Mouse (Mus musculus) liver, embryonic 14.5 days (tissue): ENCODE results near the gene Snai3. TPM values are rescaled to one million over a fixed set of nuclear protein-coding genes. Genes with fewer than 3 reads are reported as not detected.

Experiments
- ATAC-seq: fragments of 200-750 bp; cut with Nextera tagmentation; 2 replicates; pipeline ENCODE4 v1.8.0; 2017; ENCODE audit warnings: moderate number of reproducible peaks, mild to moderate bottlenecking, moderate library complexity; ENCODE audit not compliant: insufficient read depth
- DNase-seq, 3 experiments: peaks; one replicate each; pipeline ENCODE4 v3.0.0-alpha.2; 2012 to 2013; ENCODE audit warnings: low read depth in 3 of 3, low spot score in 3 of 3
- H3K27ac ChIP-seq: fragments of 300-500 bp; sonication (generic); 2 replicates; pipeline ENCODE4 v1.5.1; 2014; ENCODE audit warnings: moderate library complexity, mild to moderate bottlenecking, control low read depth, inconsistent platforms
- H3K27me3 ChIP-seq: fragments of 300-500 bp; sonication (generic); 2 replicates; pipeline ENCODE4 v1.6.1; 2014; ENCODE audit warnings: mild to moderate bottlenecking, low read length, moderate library complexity; ENCODE audit not compliant: control insufficient read depth, insufficient read depth
- H3K36me3 ChIP-seq: fragments of 300-500 bp; sonication (generic); replicated peaks from 2 replicates; pipeline ENCODE4 v1.6.1; 2014; ENCODE audit warnings: low read depth; ENCODE audit not compliant: control insufficient read depth, insufficient read depth
- H3K4me1 ChIP-seq, 2 experiments: fragments of 200-500 bp in 1 of 2; fragments of 300-500 bp in 1 of 2; sonication (generic) in 1 of 2; replicated peaks; 2 replicates each; pipeline ENCODE4 v1.6.1; 2012 to 2014; ENCODE audit warnings: antibody characterized with exemption in 1 of 2, inconsistent platforms in 1 of 2, low read length in 1 of 2; ENCODE audit not compliant: control insufficient read depth in 2 of 2, insufficient read depth in 2 of 2
- H3K4me2 ChIP-seq: fragments of 300-500 bp; sonication (generic); 2 replicates; pipeline ENCODE4 v1.6.1; 2014; ENCODE audit warnings: low read depth, mild to moderate bottlenecking, control low read depth, moderate library complexity
- H3K4me3 ChIP-seq, 2 experiments: fragments of 200-500 bp in 1 of 2; fragments of 300-500 bp in 1 of 2; sonication (generic) in 1 of 2; 2 replicates each; pipeline ENCODE4 v1.5.1; 2012 to 2014; ENCODE audit warnings: low read depth in 2 of 2, low read length in 2 of 2, mild to moderate bottlenecking in 2 of 2, control low read depth in 1 of 2, inconsistent platforms in 1 of 2, moderate library complexity in 1 of 2; ENCODE audit not compliant: insufficient read depth in 1 of 2
- H3K9ac ChIP-seq: fragments of 300-500 bp; sonication (generic); replicated peaks from 2 replicates; pipeline ENCODE4 v1.6.1; 2014; ENCODE audit warnings: mild to moderate bottlenecking, control low read depth, moderate library complexity
- H3K9me3 ChIP-seq: fragments of 300-500 bp; sonication (generic); 2 replicates; pipeline ENCODE4 v1.6.1; 2016; ENCODE audit warnings: low read length, mixed read lengths; ENCODE audit not compliant: control insufficient read depth
- CTCF ChIP-seq: IDR thresholded peaks from 2 replicates; pipeline ENCODE4 v1.5.1; 2016; ENCODE audit warnings: antibody characterized with exemption, low read depth, control low read depth
- EP300 ChIP-seq: IDR thresholded peaks from 2 replicates; pipeline ENCODE4 v1.6.1; 2016; ENCODE audit warnings: antibody characterized with exemption, low read depth
- WGBS: fragments of 180-500 bp; shearing (Covaris S2); extraction: QIAGEN DNeasy Blood & Tissue Kit; methylation state at CpG from one replicate; pipeline ENCODE4 v1.1.7; 2014; ENCODE audit not compliant: insufficient replicate concordance; 5-methylcytosine and 5-hydroxymethylcytosine counted together
- microRNA-seq: library from miRNA; unstranded; fragments of <30 nt; microRNA quantifications from one replicate; pipeline ENCODE4, GENCODE M21; 2016
- polyA plus RNA-seq, 2 experiments: library from polyadenylated mRNA; depleted of rRNA in 1 of 2; stranded (reverse) in 1 of 2; unstranded in 1 of 2; fragments of >200 nt; fragmentation: Nextera tagmentation in 1 of 2; extraction: Ambion mirVana in 1 of 2; gene quantifications; 2 replicates each; pipeline versions ENCODE4 v1.2.1 to v1.2.3; 2012 to 2014

The Snai3 gene
- polyA plus RNA-seq, 2 experiments: 0.16 to 0.41 TPM

DNA sequence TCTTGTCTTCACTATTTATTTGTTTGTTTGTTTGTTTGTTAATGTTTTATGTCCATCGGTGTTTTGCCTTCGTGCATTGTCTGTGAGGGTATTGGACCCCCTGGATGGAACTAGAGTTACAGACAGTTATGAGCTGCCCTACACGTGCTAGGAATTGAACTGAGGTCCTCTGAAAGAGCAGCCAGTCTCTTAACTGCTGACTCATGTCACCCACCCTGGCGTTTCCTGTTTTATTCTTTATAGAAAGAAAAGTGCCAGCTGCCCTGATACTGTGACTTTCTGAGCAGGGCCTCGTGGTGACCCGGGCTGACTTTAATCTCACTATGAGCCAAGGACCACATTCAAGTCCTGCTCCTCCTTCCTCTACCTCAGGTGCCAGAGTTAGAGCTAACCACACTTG is 45.0 kb downstream of the Snai3 start:
- DNase-seq (no peak), ATAC-seq (no peak)
- H3K27ac ChIP-seq: no peak overlapping the region
- WGBS: 46% methylated on average over 6 of the region's 6 CpGs
- no peaks in the 10 kb centered on the region for H3K4me1 ChIP-seq
- H3K4me3 ChIP-seq: no peak overlapping the region
- H3K4me2 ChIP-seq: no peak overlapping the region
- no peak overlapping the region for H3K9ac ChIP-seq
- no peaks in the 10 kb centered on the region for H3K9me3 ChIP-seq
- peaks cover 63% of the 10 kb centered on the region for H3K36me3 ChIP-seq
- no peaks in the 10 kb centered on the region for H3K27me3 ChIP-seq
- TF ChIP-seq CTCF (no peak), EP300 (no peak)

DNA sequence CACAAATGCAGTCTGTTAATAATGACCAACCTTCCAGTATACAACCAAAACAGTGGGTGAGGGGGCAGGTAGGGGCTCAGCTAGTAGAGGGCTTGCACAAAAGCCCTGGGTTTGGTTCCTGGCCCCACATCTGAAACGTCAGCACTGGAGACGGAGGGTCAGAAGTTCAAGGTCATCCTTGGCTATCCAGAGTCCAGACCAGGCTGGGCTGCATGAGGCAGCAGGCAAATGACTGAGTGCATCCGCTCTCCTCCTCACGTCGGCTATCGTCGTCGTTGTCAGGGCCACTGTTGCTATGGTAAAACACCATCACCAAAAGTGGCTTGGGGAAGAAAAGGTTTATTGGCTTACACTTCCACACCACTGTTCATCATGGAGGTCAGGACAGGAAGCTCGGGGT is 46.2 kb downstream of the Snai3 start:
- Histone ChIP-seq H3K27ac (no peak overlapping the region), H3K9ac (no peak overlapping the region), H3K4me3 (no peak overlapping the region), H3K36me3 (peaks cover 74% of the 10 kb centered on the region), H3K4me2 (no peak overlapping the region), H3K27me3 (no peaks in the 10 kb centered on the region), H3K4me1 (no peaks in the 10 kb centered on the region), H3K9me3 (no peaks in the 10 kb centered on the region)
- TF ChIP-seq CTCF: no peak
- TF ChIP-seq EP300: no peak
- WGBS: 79% methylated on average over 9 of the region's 9 CpGs
- ATAC-seq (no peak), DNase-seq (no peak)

DNA sequence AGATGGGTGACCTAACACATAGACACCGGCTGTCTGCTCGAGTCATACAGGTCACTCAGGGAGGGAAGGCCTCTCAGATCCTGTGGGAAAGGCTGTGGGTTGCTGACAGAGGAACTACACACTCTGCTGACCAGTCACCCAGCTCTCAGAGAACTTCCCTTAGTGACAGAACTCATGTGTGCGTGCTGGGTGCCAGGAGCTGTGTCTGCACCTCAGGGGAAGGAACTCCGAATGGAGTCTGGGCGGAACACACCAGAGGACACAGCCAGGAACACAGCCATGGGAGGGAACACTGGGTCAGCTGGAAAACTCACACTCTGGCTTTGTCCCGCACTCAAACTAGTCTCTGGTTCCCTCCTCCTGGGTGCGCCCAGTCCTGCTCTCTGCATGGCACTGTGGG is 52.9 kb downstream of the Snai3 start:
- ATAC-seq: no peak
- Histone ChIP-seq H3K4me2 (no peak overlapping the region), H3K27ac (no peak overlapping the region), H3K4me3 (no peak overlapping the region), H3K36me3 (peaks cover 89% of the 10 kb centered on the region), H3K4me1 (peaks cover 0 to 7% of the 10 kb centered on the region in 2 experiments; a peak in 3 of 4 replicates), H3K9me3 (no peaks in the 10 kb centered on the region), H3K9ac (no peak overlapping the region), H3K27me3 (no peaks in the 10 kb centered on the region)
- WGBS: 81% methylated on average over 7 of the region's 7 CpGs
- no peak for DNase-seq
- TF ChIP-seq CTCF (no peak), EP300 (no peak)

GRCm38 (mm10) chr8:122405146-122405805 is 55.3 kb downstream of the Snai3 start:
- WGBS: 29% methylated on average over 9 of the region's 9 CpGs
- TF ChIP-seq EP300: no peak
- DNase-seq: no peak
- Histone ChIP-seq H3K9ac (no peak overlapping the region), H3K36me3 (peaks cover 89% of the 10 kb centered on the region), H3K27ac (no peak overlapping the region), H3K27me3 (no peaks in the 10 kb centered on the region), H3K4me2 (no peak overlapping the region), H3K9me3 (no peaks in the 10 kb centered on the region), H3K4me3 (no peak overlapping the region), H3K4me1 (peaks cover 0 to 7% of the 10 kb centered on the region in 2 experiments; a peak in 3 of 4 replicates)
- peak; percentile 55; the same call in 1 of the 2 replicates for ATAC-seq

Small RNA genes within 50 kb of the gene (microRNA-seq; reads per million reads assigned to microRNA genes)
- not detected for gene Gm24366

Other genes starting within 250 kb of the Snai3 start
- 69.6 and 80.3 TPM in 2 replicates for gene Zfpm1, start 178.6 kb downstream of the Snai3 start, polyA plus RNA-seq (2012; rRNA removed)
- gene Zfpm1, start 178.6 kb downstream of the Snai3 start, polyA plus RNA-seq (2014; fragmentation: Nextera tagmentation; extraction: Ambion mirVana): 13.3 and 16.2 TPM in 2 replicates
- not detected in 2 replicates for gene Trhr2, start 100.0 kb downstream of the Snai3 start, polyA plus RNA-seq (2012; rRNA removed)
- gene Trhr2, start 100.0 kb downstream of the Snai3 start, polyA plus RNA-seq (2014; fragmentation: Nextera tagmentation; extraction: Ambion mirVana): not detected in 2 replicates
- 15.2 and 20.4 TPM in 2 replicates for gene Zc3h18, start 84.1 kb downstream of the Snai3 start, polyA plus RNA-seq (2012; rRNA removed)
- gene Zc3h18, start 84.1 kb downstream of the Snai3 start, polyA plus RNA-seq (2014; fragmentation: Nextera tagmentation; extraction: Ambion mirVana): 12.8 and 16.7 TPM in 2 replicates
- not detected in 2 replicates for gene Il17c, start 38.7 kb downstream of the Snai3 start, polyA plus RNA-seq (2012; rRNA removed)
- gene Il17c, start 38.7 kb downstream of the Snai3 start, polyA plus RNA-seq (2014; fragmentation: Nextera tagmentation; extraction: Ambion mirVana): not detected in 2 replicates
- 71.3 and 74.6 TPM in 2 replicates for gene Cyba, start 27.8 kb downstream of the Snai3 start, polyA plus RNA-seq (2012; rRNA removed)
- gene Cyba, start 27.8 kb downstream of the Snai3 start, polyA plus RNA-seq (2014; fragmentation: Nextera tagmentation; extraction: Ambion mirVana): 129 and 146 TPM in 2 replicates
- gene Mvd, start 17.3 kb downstream of the Snai3 start, polyA plus RNA-seq (2012; rRNA removed): 21.6 and 23.3 TPM in 2 replicates
- gene Mvd, start 17.3 kb downstream of the Snai3 start, polyA plus RNA-seq (2014; fragmentation: Nextera tagmentation; extraction: Ambion mirVana): 15.3 and 17.2 TPM in 2 replicates
- gene Rnf166, start 15.3 kb upstream of the Snai3 start, polyA plus RNA-seq (2012; rRNA removed): 10.0 and 12.6 TPM in 2 replicates
- gene Rnf166, start 15.3 kb upstream of the Snai3 start, polyA plus RNA-seq (2014; fragmentation: Nextera tagmentation; extraction: Ambion mirVana): 8.7 and 9.3 TPM in 2 replicates
- gene Ctu2, start 15.4 kb upstream of the Snai3 start, polyA plus RNA-seq (2012; rRNA removed): 7.2 and 11.7 TPM in 2 replicates
- gene Ctu2, start 15.4 kb upstream of the Snai3 start, polyA plus RNA-seq (2014; fragmentation: Nextera tagmentation; extraction: Ambion mirVana): 13.9 and 16.8 TPM in 2 replicates
- 49.5 and 60.9 TPM in 2 replicates for gene Piezo1, start 90.6 kb upstream of the Snai3 start, polyA plus RNA-seq (2012; rRNA removed)
- gene Piezo1, start 90.6 kb upstream of the Snai3 start, polyA plus RNA-seq (2014; fragmentation: Nextera tagmentation; extraction: Ambion mirVana): 12.6 and 15.4 TPM in 2 replicates
- gene Cdt1, start 107.3 kb upstream of the Snai3 start, polyA plus RNA-seq (2012; rRNA removed): 62.3 and 65.3 TPM in 2 replicates
- gene Cdt1, start 107.3 kb upstream of the Snai3 start, polyA plus RNA-seq (2014; fragmentation: Nextera tagmentation; extraction: Ambion mirVana): 41.9 and 48.8 TPM in 2 replicates
- gene Aprt, start 116.2 kb upstream of the Snai3 start, polyA plus RNA-seq (2012; rRNA removed): 87.5 and 101 TPM in 2 replicates
- 197 TPM in 2 replicates for gene Aprt, start 116.2 kb upstream of the Snai3 start, polyA plus RNA-seq (2014; fragmentation: Nextera tagmentation; extraction: Ambion mirVana)
- gene Galns, start 150.7 kb upstream of the Snai3 start, polyA plus RNA-seq (2012; rRNA removed): 4.3 and 4.6 TPM in 2 replicates
- 3.8 and 4.7 TPM in 2 replicates for gene Galns, start 150.7 kb upstream of the Snai3 start, polyA plus RNA-seq (2014; fragmentation: Nextera tagmentation; extraction: Ambion mirVana)
- 15.5 and 27.9 TPM in 2 replicates for gene Trappc2l, start 150.9 kb upstream of the Snai3 start, polyA plus RNA-seq (2012; rRNA removed)
- gene Trappc2l, start 150.9 kb upstream of the Snai3 start, polyA plus RNA-seq (2014; fragmentation: Nextera tagmentation; extraction: Ambion mirVana): 32.5 and 35.4 TPM in 2 replicates
- 0.03 TPM in 1 of 2 replicates, not detected in the other for gene Pabpn1l, start 162.0 kb upstream of the Snai3 start, polyA plus RNA-seq (2012; rRNA removed)
- not detected in 2 replicates for gene Pabpn1l, start 162.0 kb upstream of the Snai3 start, polyA plus RNA-seq (2014; fragmentation: Nextera tagmentation; extraction: Ambion mirVana)
- 1.8 and 1.9 TPM in 2 replicates for gene Cbfa2t3, start 238.4 kb upstream of the Snai3 start, polyA plus RNA-seq (2012; rRNA removed)
- gene Cbfa2t3, start 238.4 kb upstream of the Snai3 start, polyA plus RNA-seq (2014; fragmentation: Nextera tagmentation; extraction: Ambion mirVana): 3.3 and 5.0 TPM in 2 replicates